Mouse (Mus musculus) G1E-ER4 (cell line): ENCODE measurements around the gene Olfr561. TPM values are rescaled to one million over a fixed set of nuclear protein-coding genes. Genes with fewer than 3 reads are reported as not detected.

Experiments used
- GATA1 ChIP-seq: IDR thresholded peaks from one replicate; pipeline ENCODE4 v1.8.0; 2012; ENCODE audit warnings: low read length, inconsistent platforms
- polyA plus RNA-seq: library from polyadenylated mRNA; stranded (reverse); fragments of >175 nt; gene quantifications from 2 replicates; pipeline ENCODE4 v1.2.3, GENCODE M21; 2012

Olfr561 gene
- not detected in 2 replicates for polyA plus RNA-seq

GRCm38 (mm10) chr7:102770921-102771320, at the start of gene Olfr561:
TSS of gene Olfr561 (plus strand) at chr7:102771221.
- no peak for TF ChIP-seq GATA1

GRCm38 (mm10) chr7:102727391-102727790, 43.6 kb upstream of the Olfr561 start, which contains the start of gene Olfr559:
TSS of gene Olfr559 (minus strand) at chr7:102727491.
- TF ChIP-seq GATA1, result no peak

DNA sequence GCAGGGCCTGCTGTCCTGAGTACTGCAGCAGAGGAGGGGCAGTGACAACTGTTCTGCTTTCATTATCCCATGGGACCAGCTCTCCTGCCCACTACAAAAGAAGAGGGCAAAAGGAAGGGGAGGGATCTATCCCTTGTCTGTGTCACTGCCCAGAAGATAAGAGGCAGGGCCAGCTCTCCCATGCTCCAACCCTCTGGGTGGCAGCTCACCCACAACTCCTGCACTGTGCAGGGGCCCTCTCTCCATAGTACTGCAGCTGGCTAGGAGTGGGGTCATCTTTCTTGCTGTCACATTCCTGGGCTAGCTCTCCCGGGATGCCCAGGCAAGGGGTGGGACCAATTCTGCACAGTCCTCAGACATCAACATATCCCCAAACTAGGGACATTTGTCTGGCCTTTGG, 37.2 kb upstream of the Olfr561 start:
- no peak for TF ChIP-seq GATA1

- no peak for TF ChIP-seq GATA1
Measured at GRCm38 (mm10) chr7:102737705-102738104, 33.3 kb upstream of the Olfr561 start.

DNA sequence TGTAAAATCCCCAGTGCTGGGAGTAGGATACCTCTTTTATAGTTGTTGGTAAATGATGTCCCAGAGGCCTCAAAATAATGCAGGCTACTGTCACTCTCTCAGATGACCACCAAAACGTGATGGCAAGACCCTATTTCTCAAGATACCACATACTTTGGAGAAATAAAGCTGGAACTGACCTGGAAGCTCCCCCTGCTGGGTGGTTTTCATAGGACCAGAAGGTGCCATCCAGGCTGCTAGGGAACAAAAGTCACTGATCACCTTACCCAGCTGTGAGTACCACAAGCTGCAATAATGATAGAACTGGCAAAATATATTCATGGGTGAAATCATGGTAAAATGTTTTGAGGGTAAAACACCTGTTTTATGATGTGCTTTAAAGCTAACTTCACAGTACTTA, 18.9 kb upstream of the Olfr561 start:
- no peak for TF ChIP-seq GATA1

DNA sequence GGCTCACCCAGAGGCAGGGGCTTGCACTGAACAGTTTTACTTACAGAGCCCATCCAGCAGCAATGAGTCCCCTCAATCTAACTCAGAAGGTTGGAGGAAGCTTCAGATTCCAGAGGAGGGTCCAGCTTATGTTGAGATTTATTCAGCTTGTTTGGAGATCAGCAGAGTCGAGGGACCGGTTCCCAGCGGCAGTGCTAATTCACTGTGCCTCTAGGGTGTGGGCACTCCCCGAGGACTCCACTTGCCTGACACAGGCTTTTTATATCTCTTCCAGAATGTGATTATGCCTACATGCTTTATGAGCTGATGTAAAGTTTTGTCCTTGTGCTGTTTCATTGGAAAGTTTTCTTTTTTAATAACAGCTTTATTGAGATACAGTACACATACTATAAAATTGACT, 11.8 kb upstream of the Olfr561 start, which contains the start of the genes Olfr560 and Olfr78:
TSS of gene Olfr560 (minus strand) at position 101 of the 400 bp plus-strand sequence.
TSS of gene Olfr78 (minus strand) at position 206 of the 400 bp plus-strand sequence.
- TF ChIP-seq GATA1, result no peak

DNA sequence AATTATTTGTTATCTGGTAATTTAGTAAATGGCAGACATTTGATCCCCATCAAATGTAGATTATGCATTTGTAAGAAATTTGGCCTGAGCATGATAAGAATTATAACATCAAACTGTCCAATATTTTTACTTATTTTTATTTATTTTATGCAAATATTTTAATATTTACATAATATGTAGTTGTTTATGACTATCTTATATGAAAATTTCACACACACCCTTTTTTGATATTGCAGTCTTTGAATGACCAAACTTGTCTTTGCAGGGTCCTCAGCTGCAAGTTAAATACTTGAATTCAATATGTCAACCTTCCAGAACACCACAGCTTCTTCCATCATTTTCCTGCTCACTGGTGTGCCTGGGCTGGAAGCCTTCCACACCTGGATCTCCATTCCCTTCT, 32.2 kb downstream of the Olfr561 start, which contains the start of gene Olfr564:
TSS of gene Olfr564 (plus strand) at position 301 of the 400 bp plus-strand sequence.
- TF ChIP-seq GATA1, result no peak

Other genes with a start within 250 kb of the Olfr561 start
- gene Olfr547, start 236.5 kb upstream of the Olfr561 start, polyA plus RNA-seq, result not detected in 2 replicates
- gene Olfr548-ps1, start 230.3 kb upstream of the Olfr561 start, polyA plus RNA-seq, result not detected in 2 replicates
- not detected in 2 replicates for gene Olfr549, start 221.4 kb upstream of the Olfr561 start, polyA plus RNA-seq
- 2.4 and 5.2 TPM in 2 replicates for gene Trim21, start 205.7 kb upstream of the Olfr561 start, polyA plus RNA-seq
- gene Olfr550, start 199.8 kb upstream of the Olfr561 start, polyA plus RNA-seq, result not detected in 2 replicates
- not detected in 2 replicates for gene Olfr551, start 179.3 kb upstream of the Olfr561 start, polyA plus RNA-seq
- gene Olfr552, start 173.5 kb upstream of the Olfr561 start, polyA plus RNA-seq, result not detected in 2 replicates
- not detected in 2 replicates for gene Olfr553, start 153.0 kb upstream of the Olfr561 start, polyA plus RNA-seq
- not detected in 2 replicates for gene Olfr554, start 132.8 kb upstream of the Olfr561 start, polyA plus RNA-seq
- not detected in 2 replicates for gene Olfr555, start 112.4 kb upstream of the Olfr561 start, polyA plus RNA-seq
- not detected in 2 replicates for gene Olfr556, start 106.3 kb upstream of the Olfr561 start, polyA plus RNA-seq
- 1.8 and 1.9 TPM in 2 replicates for gene Trim68, start 83.9 kb upstream of the Olfr561 start, polyA plus RNA-seq
- gene Olfr557, start 75.3 kb upstream of the Olfr561 start, polyA plus RNA-seq, result not detected in 2 replicates
- not detected in 2 replicates for gene Olfr558, start 69.0 kb upstream of the Olfr561 start, polyA plus RNA-seq
- gene Olfr33, start 52.2 kb upstream of the Olfr561 start, polyA plus RNA-seq, result not detected in 2 replicates
- gene Olfr559, start 43.7 kb upstream of the Olfr561 start, polyA plus RNA-seq, result not detected in 2 replicates
- not detected in 2 replicates for gene Olfr560, start 11.9 kb upstream of the Olfr561 start, polyA plus RNA-seq
- gene Olfr78, start 11.8 kb upstream of the Olfr561 start, polyA plus RNA-seq, result not detected in 2 replicates
- not detected in 2 replicates for gene Olfr564, start 32.3 kb downstream of the Olfr561 start, polyA plus RNA-seq
- gene Olfr566, start 87.5 kb downstream of the Olfr561 start, polyA plus RNA-seq, result not detected in 2 replicates
- gene Olfr568, start 105.9 kb downstream of the Olfr561 start, polyA plus RNA-seq, result not detected in 2 replicates
- not detected in 2 replicates for gene Olfr569, start 119.7 kb downstream of the Olfr561 start, polyA plus RNA-seq
- not detected in 2 replicates for gene Olfr570, start 123.4 kb downstream of the Olfr561 start, polyA plus RNA-seq
- not detected in 2 replicates for gene Olfr571, start 146.3 kb downstream of the Olfr561 start, polyA plus RNA-seq
- gene Olfr572, start 153.2 kb downstream of the Olfr561 start, polyA plus RNA-seq, result not detected in 2 replicates
- gene Olfr573-ps1, start 171.4 kb downstream of the Olfr561 start, polyA plus RNA-seq, result not detected in 2 replicates
- gene Olfr574, start 177.2 kb downstream of the Olfr561 start, polyA plus RNA-seq, result not detected in 2 replicates
- not detected in 2 replicates for gene Olfr575, start 187.6 kb downstream of the Olfr561 start, polyA plus RNA-seq
- gene Olfr576, start 191.4 kb downstream of the Olfr561 start, polyA plus RNA-seq, result not detected in 2 replicates
- gene Olfr577, start 204.7 kb downstream of the Olfr561 start, polyA plus RNA-seq, result not detected in 2 replicates
- gene Olfr578, start 218.1 kb downstream of the Olfr561 start, polyA plus RNA-seq, result not detected in 2 replicates